16 mouse cellular contexts compared by ENCODE assay signal in genomic region chr3:145843836-145844235, GRCm38 (mm10).
DNase-seq lines count a peak whose midpoint lies in the region; ATAC-seq lines count a peak whose summit lies in the region.
"Had no signal": no experiment of that assay in that cellular context is flagged by ENCODE, and none has a peak within 500 bp of the region (broad histone marks: within the 10 kb centered on the region; RNA-seq: fewer than 3 reads in every experiment).

No protein-coding gene starts in this region.

- no peak overlapping the region for H3K9ac ChIP-seq in kidney, embryonic 16.5 days (replicated peaks; ENCODE audit: low read length)
- H3K9ac ChIP-seq: hindbrain, embryonic 13.5 days had no signal

- no peaks in the 10 kb centered on the region for H3K9me3 ChIP-seq in kidney, embryonic 16.5 days (ENCODE audit: low read length)

- H3K4me3 ChIP-seq in kidney, embryonic 16.5 days (ENCODE audit: low read length) = no peak overlapping the region
- H3K4me3 ChIP-seq: erythroblast, embryonic 14.5 days; hindbrain, embryonic 13.5 days had no signal

- WGBS in kidney, embryonic 16.5 days = 89% methylated on average over 3 of the region's 3 CpGs

- no peaks in the 10 kb centered on the region for H3K36me3 ChIP-seq in kidney, embryonic 16.5 days (ENCODE audit: insufficient read depth, low read length)
- H3K36me3 ChIP-seq: hindbrain, embryonic 13.5 days had no signal

- peaks cover 9% of the 10 kb centered on the region for H3K4me1 ChIP-seq in kidney, embryonic 16.5 days (ENCODE audit: insufficient read depth, low read length)

- H3K27ac ChIP-seq in kidney, embryonic 16.5 days (ENCODE audit: low read length) = no peak overlapping the region
- H3K27ac ChIP-seq: hindbrain, embryonic 13.5 days; kidney, postnatal 0 days had no signal

- H3K4me2 ChIP-seq in kidney, embryonic 16.5 days (replicated peaks; ENCODE audit: low read depth, low read length) = no peak overlapping the region
- H3K4me2 ChIP-seq: hindbrain, embryonic 13.5 days; liver, embryonic 11.5 days had no signal

- DNase-seq in adrenal gland, adult 2 months = peak; percentile 29
- no peak for DNase-seq in adrenal gland, adult 18-20 months (ENCODE audit: low spot score in 2 of 2)
- peak; percentile 65 for DNase-seq in kidney, adult 9 months
- DNase-seq in adipocyte (ENCODE audit: low spot score) = peak; percentile 86
- DNase-seq in kidney, postnatal 25 days = peak; percentile 39 to 66
- DNase-seq in urinary bladder, adult 18-20 months (ENCODE audit: low spot score in 2 of 2) = no peak
- DNase-seq in retina, embryonic 14.5 days (ENCODE audit: low spot score) = no peak
- DNase-seq: adrenal gland, adult 8-10 months; lung, postnatal 14 days; thymus, adult 2 months had no signal

- ATAC-seq in kidney, embryonic 16.5 days (ENCODE audit: low FRiP score, low TSS enrichment) = no peak
- ATAC-seq: forebrain, embryonic 16.5 days had no signal

- H3K27me3 ChIP-seq in kidney, embryonic 16.5 days (ENCODE audit: insufficient read depth, low read length) = no peaks in the 10 kb centered on the region
- H3K27me3 ChIP-seq: hindbrain, embryonic 13.5 days had no signal

Comparison
In these comparisons a context has a peak if more than half of its experiments do, and no peak if none do; other contexts are left out.
1. DNase-seq: peak in adrenal gland, adult 2 months (single experiment), kidney, adult 9 months (single experiment), adipocyte (single experiment) and kidney, postnatal 25 days (2 of 2); none in adrenal gland, adult 18-20 months (0 of 2), urinary bladder, adult 18-20 months (0 of 2) and retina, embryonic 14.5 days (single experiment).